Mouse (Mus musculus) myocyte (in vitro differentiated cells): ENCODE measurements around the gene Necab2.

ENCODE experiments used
- CEBPB ChIP-seq: IDR thresholded peaks from 2 replicates; pipeline ENCODE4 v1.6.1; 2011; ENCODE audit warnings: mild to moderate bottlenecking, moderate library complexity; ENCODE audit not compliant: poor library complexity, insufficient read depth, severe bottlenecking
- E2F4 ChIP-seq: IDR thresholded peaks from one replicate; pipeline ENCODE4 v1.6.1; 2011; ENCODE audit warnings: mild to moderate bottlenecking, control low read depth, moderate library complexity; ENCODE audit not compliant: insufficient read depth
- MAX ChIP-seq: IDR thresholded peaks from one replicate; pipeline ENCODE4 v1.6.1; 2011; ENCODE audit warnings: low read depth, mild to moderate bottlenecking, control low read depth
- MYOD1 ChIP-seq, 3 experiments: IDR thresholded peaks; one replicate each; pipeline ENCODE4 v1.6.1; 2011; ENCODE audit warnings: control low read depth in 2 of 3, low read depth in 2 of 3, mild to moderate bottlenecking in 2 of 3, moderate library complexity in 1 of 3; ENCODE audit not compliant: insufficient read length in 2 of 3, control insufficient read depth in 1 of 3
- MYOG ChIP-seq, 3 experiments: IDR thresholded peaks; one replicate each; pipeline ENCODE4 v1.6.1; 2011; ENCODE audit warnings: control low read depth in 2 of 3, low read depth in 2 of 3, mild to moderate bottlenecking in 2 of 3; ENCODE audit not compliant: insufficient read length in 2 of 3, control insufficient read depth in 1 of 3, insufficient read depth in 1 of 3
- POLR2A ChIP-seq: IDR thresholded peaks from one replicate; pipeline ENCODE4 v1.6.1; 2011; ENCODE audit warnings: low read depth, mild to moderate bottlenecking, control low read depth, moderate library complexity; ENCODE audit not compliant: insufficient read length
- POLR2AphosphoS2 ChIP-seq: IDR thresholded peaks from one replicate; pipeline ENCODE4 v1.6.1; 2011; ENCODE audit warnings: low read depth, control low read depth; ENCODE audit not compliant: insufficient read length
- REST ChIP-seq: IDR thresholded peaks from one replicate; pipeline ENCODE4 v1.6.1; 2011; ENCODE audit warnings: mild to moderate bottlenecking, control low read depth, moderate library complexity; ENCODE audit not compliant: insufficient read depth, insufficient read length
- SRF ChIP-seq: IDR thresholded peaks from one replicate; pipeline ENCODE4 v1.6.1; 2011; ENCODE audit warnings: low read depth; ENCODE audit not compliant: control insufficient read depth, insufficient read length
- TCF12 ChIP-seq: IDR thresholded peaks from one replicate; pipeline ENCODE4 v1.6.1; 2011; ENCODE audit warnings: mild to moderate bottlenecking, control low read depth; ENCODE audit not compliant: poor library complexity, insufficient read depth, severe bottlenecking
- TCF3 ChIP-seq: IDR thresholded peaks from one replicate; pipeline ENCODE4 v1.6.1; 2011; ENCODE audit warnings: low read depth, control low read depth; ENCODE audit not compliant: insufficient read length
- USF1 ChIP-seq: IDR thresholded peaks from one replicate; pipeline ENCODE4 v1.6.1; 2011; ENCODE audit warnings: low read depth, mild to moderate bottlenecking, control low read depth, moderate library complexity

DNA sequence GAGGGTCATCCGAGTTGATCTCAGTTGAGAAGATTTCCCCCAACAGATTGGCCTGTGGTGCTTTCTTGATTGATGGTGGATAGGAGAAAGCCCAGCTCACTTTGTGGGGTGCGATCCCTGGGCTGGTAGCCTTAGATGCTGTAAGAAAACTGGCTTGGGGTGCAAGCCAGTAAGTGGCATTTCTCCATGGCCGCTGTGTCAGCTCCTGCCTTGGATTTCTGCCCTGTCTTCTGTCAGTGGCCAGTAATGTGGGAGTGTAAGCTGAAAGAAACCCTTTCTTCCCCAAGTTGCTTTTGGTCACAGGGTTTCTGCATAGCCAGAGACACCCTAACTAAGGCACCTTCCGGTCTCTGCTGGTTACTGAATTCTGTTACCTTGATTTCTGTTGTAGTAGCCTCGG lies 9.5 kb downstream of the Necab2 start:
- TF ChIP-seq MYOD1 (IDR thresholded peaks at IDR 0.05; ENCODE audit: control insufficient read depth in 1 of 3, insufficient read length in 2 of 3, low read depth in 2 of 3) (no peak), USF1 (no peak), POLR2A (no peak), MAX (no peak), CEBPB (no peak), E2F4 (no peak), POLR2AphosphoS2 (no peak), SRF (no peak), TCF12 (no peak), REST (no peak), MYOG (IDR thresholded peaks at IDR 0.05; ENCODE audit: control insufficient read depth in 1 of 3, insufficient read depth in 1 of 3, insufficient read length in 2 of 3, low read depth in 2 of 3) (no peak), TCF3 (no peak)
